Mouse (Mus musculus) ES-E14 (cell line): Measurements from ENCODE around the gene L1td1. TPM values are rescaled to one million over a fixed set of nuclear protein-coding genes. Genes with fewer than 3 reads are reported as not detected.

Experiments
- DNase-seq: peaks from one replicate; pipeline ENCODE4 v3.0.0-alpha.2; 2013; ENCODE audit warnings: low read depth, low spot score
- H3K27ac ChIP-seq: 2 replicates; pipeline ENCODE4 v1.5.1; 2012; ENCODE audit warnings: low read depth, mild to moderate bottlenecking, low read length, moderate library complexity, mixed read lengths; ENCODE audit not compliant: poor library complexity, insufficient read depth, severe bottlenecking
- H3K36me3 ChIP-seq: 2 replicates; pipeline ENCODE4 v1.6.1; 2012; ENCODE audit warnings: mild to moderate bottlenecking, low read length, moderate library complexity, mixed read lengths; ENCODE audit not compliant: control insufficient read depth, poor library complexity, insufficient read depth, severe bottlenecking
- H3K4me1 ChIP-seq, 2 experiments: fragments of 150-350 bp in 1 of 2; sonication (generic) in 1 of 2; 2 replicates each; pipeline ENCODE4 v1.6.1; 2012; ENCODE audit warnings: low read length in 2 of 2, mild to moderate bottlenecking in 1 of 2, mixed read lengths in 1 of 2; ENCODE audit not compliant: control insufficient read depth in 2 of 2, insufficient read depth in 2 of 2, poor library complexity in 1 of 2
- H3K4me3 ChIP-seq, 2 experiments: fragments of 150-350 bp in 1 of 2; sonication (generic) in 1 of 2; 2 replicates each; pipeline ENCODE4 v1.5.1; 2012; ENCODE audit warnings: low read length in 2 of 2, low read depth in 1 of 2, mild to moderate bottlenecking in 1 of 2, mixed read lengths in 1 of 2; ENCODE audit not compliant: insufficient read depth in 1 of 2, poor library complexity in 1 of 2, severe bottlenecking in 1 of 2
- H3K9ac ChIP-seq: 2 replicates; pipeline ENCODE4 v1.6.1; 2012; ENCODE audit warnings: low read depth, mild to moderate bottlenecking, low read length, mixed read lengths; ENCODE audit not compliant: poor library complexity, insufficient read depth, severe bottlenecking
- H3K9me3 ChIP-seq: fragments of 150-350 bp; sonication (generic); 2 replicates; pipeline ENCODE4 v1.6.1; 2012; ENCODE audit warnings: low read depth, mild to moderate bottlenecking, low read length; ENCODE audit not compliant: control insufficient read depth, insufficient read depth
- CHD2 ChIP-seq: IDR thresholded peaks from 2 replicates; pipeline ENCODE4 v1.6.1; 2014; ENCODE audit warnings: mild to moderate bottlenecking, low read depth, low read length, inconsistent platforms
- HCFC1 ChIP-seq: IDR thresholded peaks from 2 replicates; pipeline ENCODE4 v1.6.1; 2012; ENCODE audit warnings: low read length, inconsistent platforms, borderline replicate concordance; ENCODE audit not compliant: insufficient read depth
- MAFK ChIP-seq: IDR thresholded peaks from 2 replicates; pipeline ENCODE4 v1.6.1; 2014; ENCODE audit warnings: mild to moderate bottlenecking, low read depth, low read length, inconsistent platforms; ENCODE audit not compliant: insufficient read depth
- ZC3H11A ChIP-seq: IDR thresholded peaks from 2 replicates; pipeline ENCODE4 v1.6.1; 2012; ENCODE audit warnings: low read depth, mild to moderate bottlenecking, inconsistent platforms, low read length, borderline replicate concordance
- ZNF384 ChIP-seq: IDR thresholded peaks from 2 replicates; pipeline ENCODE4 v1.6.1; 2012; ENCODE audit warnings: low read depth, low read length, inconsistent platforms
- in situ Hi-C, 2 experiments: fragments of 600-800 bp; cut with MboI; formaldehyde crosslinking; loops; one replicate each; pipeline ENCODE4 v1.15.1; 2025; ENCODE audit warnings: low sequenced_read_pairs in 2 of 2, inconsistent platforms in 1 of 2; ENCODE audit not compliant: unreplicated experiment in 2 of 2
- total RNA-seq: library from RNA; depleted of rRNA; stranded (reverse); fragments of 300-350 nt; gene quantifications from 2 replicates; pipeline ENCODE4 v1.2.3, GENCODE M21; 2012

Gene L1td1
- total RNA-seq, 1 experiment = 286 TPM

GRCm38 (mm10) chr4:98773785-98774184, 47.3 kb downstream of the L1td1 start:
- no peak for DNase-seq
- no peak overlapping the region for H3K9ac ChIP-seq
- H3K27ac ChIP-seq = no peak overlapping the region
- in situ Hi-C loops = no loop called here
- H3K4me3 ChIP-seq = no peak overlapping the region
- TF ChIP-seq ZC3H11A = no peak
- TF ChIP-seq MAFK = no peak
- TF ChIP-seq CHD2 = no peak
- TF ChIP-seq HCFC1 = no peak
- TF ChIP-seq ZNF384 = no peak
- no peaks in the 10 kb centered on the region for H3K9me3 ChIP-seq
- H3K4me1 ChIP-seq = peaks cover 3 to 5% of the 10 kb centered on the region in 2 experiments; a peak in 2 of 4 replicates
- H3K36me3 ChIP-seq = no peaks in the 10 kb centered on the region

- TF ChIP-seq HCFC1 (no peak), ZC3H11A (no peak), CHD2 (no peak), ZNF384 (no peak), MAFK (no peak)
- Histone ChIP-seq H3K9me3 (no peaks in the 10 kb centered on the region), H3K36me3 (no peaks in the 10 kb centered on the region), H3K4me3 (no peak overlapping the region), H3K4me1 (peaks cover 3 to 12% of the 10 kb centered on the region in 2 experiments; a peak in 2 of 4 replicates), H3K9ac (no peak overlapping the region), H3K27ac (no peak overlapping the region)
- DNase-seq = no peak
- in situ Hi-C loops = no loop called here
Measured at GRCm38 (mm10) chr4:98776721-98777427, 50.3 kb downstream of the L1td1 start.

GRCm38 (mm10) chr4:98777464-98777863, 50.9 kb downstream of the L1td1 start:
- Histone ChIP-seq H3K9ac (no peak overlapping the region), H3K9me3 (no peaks in the 10 kb centered on the region), H3K27ac (no peak overlapping the region), H3K36me3 (no peaks in the 10 kb centered on the region), H3K4me3 (no peak overlapping the region), H3K4me1 (peaks cover 3 to 12% of the 10 kb centered on the region in 2 experiments; a peak in 2 of 4 replicates)
- in situ Hi-C loops = no loop called here
- no peak for TF ChIP-seq MAFK
- no peak for TF ChIP-seq ZC3H11A
- no peak for TF ChIP-seq CHD2
- TF ChIP-seq HCFC1 = no peak
- TF ChIP-seq ZNF384 = no peak
- DNase-seq = no peak

- no peak for DNase-seq
- H3K4me1 ChIP-seq = peaks cover 3 to 12% of the 10 kb centered on the region in 2 experiments; a peak in 3 of 4 replicates
Measured at GRCm38 (mm10) chr4:98778219-98778618, 51.7 kb downstream of the L1td1 start.

GRCm38 (mm10) chr4:98785851-98786250, 59.3 kb downstream of the L1td1 start:
- no peak for DNase-seq
- H3K4me1 ChIP-seq = peaks cover 9 to 21% of the 10 kb centered on the region in 2 experiments
- H3K9ac ChIP-seq = no peak overlapping the region
- H3K36me3 ChIP-seq = no peaks in the 10 kb centered on the region
- no peaks in the 10 kb centered on the region for H3K9me3 ChIP-seq
- peak overlapping the region in 1 of 2 experiments; percentile 3; a peak in 1 of 4 replicates for H3K4me3 ChIP-seq
- no peak overlapping the region for H3K27ac ChIP-seq
- in situ Hi-C loops = no loop called here
- TF ChIP-seq MAFK (no peak), ZC3H11A (no peak), CHD2 (no peak), HCFC1 (no peak), ZNF384 (no peak)

More at GRCm38 (mm10) chr4:98778219-98778618, 51.7 kb downstream of the L1td1 start:
- in situ Hi-C loops = no loop called here
- Histone ChIP-seq H3K9ac (no peak overlapping the region), H3K4me3 (peak overlapping the region in 1 of 2 experiments; percentile 24; a peak in 1 of 4 replicates), H3K36me3 (no peaks in the 10 kb centered on the region), H3K27ac (no peak overlapping the region), H3K9me3 (no peaks in the 10 kb centered on the region)
- TF ChIP-seq ZC3H11A (no peak), ZNF384 (no peak), HCFC1 (no peak), MAFK (no peak), CHD2 (no peak)
